Mouse (Mus musculus) retina, postnatal 7 days (tissue): ENCODE measurements at regions not wholly inside any gene's neighbourhood (a gene's known extent, or its start where the extent isn't known, plus 50 kb on each side); places are given as distances from the start of the nearest gene placed in this dataset.

Experiments
- DNase-seq: peaks from one replicate; pipeline ENCODE4 v3.0.0-alpha.2; 2012; ENCODE audit warnings: low read depth, low spot score

GRCm38 (mm10) chr8:126538136-126538535 is 55.6 kb downstream of the Irf2bp2 start:
- no peak for DNase-seq

- DNase-seq: peak; percentile 61
Measured at GRCm38 (mm10) chr8:126536928-126537618, 56.7 kb downstream of the Irf2bp2 start.

- no peak for DNase-seq
Measured at GRCm38 (mm10) chr8:126536132-126536927, 57.5 kb downstream of the Irf2bp2 start.

- no peak for DNase-seq
Measured at GRCm38 (mm10) chr8:126532284-126532974, 57.6 kb upstream of the Tarbp1 start.

GRCm38 (mm10) chr8:126531459-126531858 is 56.6 kb upstream of the Tarbp1 start:
- DNase-seq: no peak

GRCm38 (mm10) chr8:126529409-126529808 is 54.5 kb upstream of the Tarbp1 start:
- DNase-seq: no peak

GRCm38 (mm10) chr8:126528434-126529080 is 53.7 kb upstream of the Tarbp1 start:
- DNase-seq: no peak

GRCm38 (mm10) chr8:126526864-126527571 is 52.2 kb upstream of the Tarbp1 start:
- DNase-seq: no peak

GRCm38 (mm10) chr8:126525575-126525974 is 50.7 kb upstream of the Tarbp1 start:
- DNase-seq: no peak
